ENCODE assay signal across 8 mouse cellular contexts in the genomic region with DNA sequence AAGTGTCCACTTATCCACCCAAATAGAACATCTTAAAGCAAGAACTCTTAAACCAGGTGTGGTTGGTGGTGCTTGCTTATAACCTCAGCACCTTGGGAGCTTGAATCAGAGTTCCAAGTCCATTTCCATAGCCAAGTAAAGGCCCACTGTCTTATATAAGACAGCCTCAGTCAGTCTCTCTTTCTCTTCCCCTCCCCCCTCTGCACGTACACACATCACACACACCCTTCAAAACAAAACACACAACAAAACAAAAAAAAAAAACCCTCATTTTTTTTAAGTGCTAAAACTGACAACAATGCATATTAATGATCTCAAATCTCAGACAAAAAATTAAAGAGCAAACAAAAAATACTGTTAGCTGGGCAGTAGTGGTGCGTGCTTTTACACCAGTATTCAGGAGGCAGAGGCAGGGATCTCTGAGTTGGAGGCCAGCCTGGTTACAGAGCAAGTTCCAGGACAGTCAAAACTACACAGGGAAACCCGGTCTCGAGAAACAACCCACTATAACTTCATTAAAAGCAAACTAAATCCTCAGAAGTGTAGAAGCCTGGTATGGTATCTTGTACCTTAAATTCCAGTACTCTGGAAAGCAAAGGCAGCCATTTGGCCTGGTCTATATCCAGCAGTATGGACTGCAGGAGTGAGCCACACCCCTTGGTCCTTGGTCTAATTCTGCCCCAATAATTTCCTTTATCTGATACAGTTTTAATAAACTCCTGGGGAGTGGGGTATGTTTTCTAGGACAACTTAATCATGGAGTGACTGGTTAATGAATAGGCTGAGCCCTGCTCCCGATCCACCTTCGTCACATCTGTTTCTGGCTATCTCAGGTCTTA. TPM values are rescaled to one million over a fixed set of nuclear protein-coding genes. Genes with fewer than 3 reads are reported as not detected.
DNase-seq lines count a peak whose midpoint lies in the region; ATAC-seq and TF ChIP-seq lines count a peak whose summit lies in the region.

No protein-coding gene starts in this region.

- no peak for ATAC-seq in heart, embryonic 13.5 days (ENCODE audit: extremely low read depth, insufficient number of reproducible peaks, low FRiP score, low TSS enrichment)
- peak; percentile 32 for ATAC-seq in erythroid progenitor cell, adult 5-6 weeks (replicated peaks; ENCODE audit: low FRiP score, poor library complexity, severe bottlenecking)

- WGBS in heart, embryonic 13.5 days: 34% methylated on average over 6 of the region's 6 CpGs
- WGBS in limb, embryonic 10.5 days: 34% methylated on average over 6 of the region's 6 CpGs
- WGBS in olfactory bulb, adult 2 months: 9% methylated on average over 6 of the region's 6 CpGs

- H3K9ac ChIP-seq in heart, embryonic 13.5 days: peak overlapping the region; percentile 86
- H3K9ac ChIP-seq in MEL (ENCODE audit: control insufficient read depth, low read depth, low read length, poor library complexity, severe bottlenecking): peak overlapping the region; percentile 67

- TF ChIP-seq EP300 in MEL (IDR thresholded peaks at IDR 0.05; ENCODE audit: low read depth in 1 of 2, low read length in 2 of 2): no peak

- H3K36me3 ChIP-seq in heart, embryonic 13.5 days: 0 out of 2 replicates have a peak, but pooled peaks cover under 1% of the 10 kb centered on the region
- H3K36me3 ChIP-seq in MEL (ENCODE audit: control insufficient read depth in 1 of 2, insufficient read depth in 2 of 2, low read length in 2 of 2): peaks cover 0 to 27% of the 10 kb centered on the region in 2 experiments; a peak in 2 of 4 replicates
- H3K36me3 ChIP-seq in limb, embryonic 10.5 days: no peaks in the 10 kb centered on the region

- peaks cover 22% of the 10 kb centered on the region for H3K79me2 ChIP-seq in MEL (ENCODE audit: control insufficient read depth, insufficient read depth, low read length, poor library complexity)

- DNase-seq in heart, postnatal 36 days: no peak
- DNase-seq in MEL (ENCODE audit: low read depth, low spot score): peak; percentile 62
- DNase-seq in limb, embryonic 10.5 days (ENCODE audit: low spot score): no peak
- no peak for DNase-seq in thymus, adult 18-20 months
- DNase-seq in gastrocnemius, postnatal 36 days: no peak

- H3K4me2 ChIP-seq in heart, embryonic 13.5 days: peak overlapping the region; percentile 75

- no peaks in the 10 kb centered on the region for H3K9me3 ChIP-seq in heart, embryonic 13.5 days
- H3K9me3 ChIP-seq in MEL (replicated peaks; ENCODE audit: insufficient read depth, low read length): no peaks in the 10 kb centered on the region
- H3K9me3 ChIP-seq in limb, embryonic 10.5 days (replicated peaks): no peaks in the 10 kb centered on the region

- H3K4me1 ChIP-seq in heart, embryonic 13.5 days: peaks cover 44% of the 10 kb centered on the region
- H3K4me1 ChIP-seq in MEL (ENCODE audit: control insufficient read depth in 1 of 2, insufficient read depth in 2 of 2, low read length in 2 of 2): peaks cover 9 to 18% of the 10 kb centered on the region in 2 experiments; a peak in 3 of 4 replicates
- peaks cover 23% of the 10 kb centered on the region for H3K4me1 ChIP-seq in limb, embryonic 10.5 days
- H3K4me1 ChIP-seq in olfactory bulb, adult 2 months (ENCODE audit: control insufficient read depth, insufficient read depth, low read length): no peaks in the 10 kb centered on the region

- TF ChIP-seq POLR2A in MEL (IDR thresholded peaks at IDR 0.05; ENCODE audit: control insufficient read depth in 1 of 2, insufficient read depth in 1 of 2, low read depth in 1 of 2, low read length in 2 of 2, poor library complexity in 1 of 2): no peak
- no peak for TF ChIP-seq POLR2A in olfactory bulb, adult 2 months (IDR thresholded peaks at IDR 0.05; ENCODE audit: insufficient read depth, low read depth, low read length)

- H3K27me3 ChIP-seq in heart, embryonic 13.5 days (replicated peaks): no peaks in the 10 kb centered on the region
- H3K27me3 ChIP-seq in MEL (ENCODE audit: control insufficient read depth in 1 of 2, insufficient read depth in 2 of 2, low read length in 2 of 2): no peaks in the 10 kb centered on the region
- H3K27me3 ChIP-seq in limb, embryonic 10.5 days (ENCODE audit: low read depth, poor library complexity, severe bottlenecking): no peaks in the 10 kb centered on the region

- H3K4me3 ChIP-seq in heart, embryonic 13.5 days: peak overlapping the region; percentile 98
- peak overlapping the region; percentile 59 to 78 for H3K4me3 ChIP-seq in MEL (ENCODE audit: control insufficient read depth in 1 of 2, insufficient read depth in 1 of 2, low read depth in 2 of 2, low read length in 2 of 2)
- peak overlapping the region; percentile 90 for H3K4me3 ChIP-seq in limb, embryonic 10.5 days
- peak overlapping the region; percentile 76 for H3K4me3 ChIP-seq in olfactory bulb, adult 2 months (ENCODE audit: insufficient read depth, low read depth, low read length)

- TF ChIP-seq RAD21 in MEL (IDR thresholded peaks at IDR 0.05; ENCODE audit: low read depth, low read length): no peak

- intact Hi-C loops in heart, postnatal 36 days (cut with DNase I): loop anchor here (5.0 to 10.0 kb wide), 3 partner anchors 164 to 374 kb away; partner anchors contain the start of genes Clec3b, Lars2 and Tmem158
- intact Hi-C loops in gastrocnemius, postnatal 36 days (cut with DNase I): no loop called here

- peak overlapping the region; percentile 94 for H3K27ac ChIP-seq in heart, embryonic 13.5 days (replicated peaks)
- H3K27ac ChIP-seq in MEL (ENCODE audit: control insufficient read depth, low read depth, low read length): peak overlapping the region; percentile 78
- H3K27ac ChIP-seq in limb, embryonic 10.5 days: peak overlapping the region; percentile 74
- peak overlapping the region; percentile 99 for H3K27ac ChIP-seq in olfactory bulb, adult 2 months (ENCODE audit: insufficient read depth, low read depth, low read length)

- TF ChIP-seq CTCF in MEL (IDR thresholded peaks at IDR 0.05 in 2 of 3, conservative IDR thresholded peaks at IDR 0.05 in 1 of 3; ENCODE audit: control insufficient read depth in 1 of 3, insufficient read depth in 1 of 3, low read depth in 2 of 3, low read length in 3 of 3, poor library complexity in 1 of 3, severe bottlenecking in 1 of 3): no peak
- no peak for TF ChIP-seq CTCF in olfactory bulb, adult 2 months (IDR thresholded peaks at IDR 0.05; ENCODE audit: insufficient read depth, low read depth, low read length)

TF ChIP-seq in MEL, 35 proteins besides CTCF, POLR2A, EP300 and RAD21:
- no peak for TF ChIP-seq MAZ (IDR thresholded peaks at IDR 0.05; ENCODE audit: low read depth, low read length)
- TF ChIP-seq MXI1 (IDR thresholded peaks at IDR 0.05; ENCODE audit: low read depth, low read length): peak; percentile 38; the same call in 1 of the 2 replicates
- TF ChIP-seq ZNF384 (IDR thresholded peaks at IDR 0.05; ENCODE audit: low read depth, low read length): peak; percentile 59; the same call in 1 of the 2 replicates
- TF ChIP-seq HCFC1 (IDR thresholded peaks at IDR 0.05; ENCODE audit: low read depth, low read length): 0 out of 2 replicates have a peak, but pooled peaks have one; percentile 27

RNA-seq across cellular contexts. Expression of gene Sacm1l, which starts 1.3 kb away (rescaled TPM):
- 37.6 and 41.7 TPM in 2 replicates for polyA plus RNA-seq in heart, embryonic 13.5 days (2015; fragmentation: Nextera tagmentation; extraction: Ambion mirVana)
- total RNA-seq in heart, postnatal 36 days (2021): 10 to 100 TPM; 32.2 to 32.9 TPM
- 20.5 and 20.8 TPM in 2 replicates for total RNA-seq in MEL (2012; rRNA removed)
- 10 to 100 TPM in 1 of 2 experiments, not detected in 1; 21.7 TPM for polyA plus RNA-seq in MEL (2012; ENCODE audit: insufficient read depth in 1 of 2, insufficient read length in 2 of 2, low read depth in 1 of 2, low replicate concordance in 2 of 2, missing spikeins in 1 of 2)
- total RNA-seq in erythroid progenitor cell, adult 5-6 weeks (2015; ENCODE audit: low replicate concordance): 23.1 and 25.2 TPM in 2 replicates
- 23.8 and 32.0 TPM in 2 replicates for total RNA-seq in erythroid progenitor cell, adult 5-6 weeks (2017; ENCODE audit: low replicate concordance)
- 39.9 and 45.3 TPM in 2 replicates for polyA plus RNA-seq in limb, embryonic 10.5 days (2016; fragmentation: Nextera tagmentation; extraction: Ambion mirVana)
- polyA plus RNA-seq in olfactory bulb, adult 2 months (2012; ENCODE audit: insufficient read depth, insufficient read length, low replicate concordance, missing spikeins): not detected in 2 replicates
- 10 to 100 TPM; 16.1 to 19.7 TPM for total RNA-seq in gastrocnemius, postnatal 36 days (2021)

RNA-seq across cellular contexts. Expression of gene Limd1, which starts 49.8 kb away (rescaled TPM):
- polyA plus RNA-seq in heart, embryonic 13.5 days (2015; fragmentation: Nextera tagmentation; extraction: Ambion mirVana): 34.6 and 36.1 TPM in 2 replicates
- total RNA-seq in heart, postnatal 36 days (2021): 10 to 100 TPM; 43.2 to 43.3 TPM
- 32.0 and 37.5 TPM in 2 replicates for total RNA-seq in MEL (2012; rRNA removed)
- polyA plus RNA-seq in MEL (2012; ENCODE audit: insufficient read depth in 1 of 2, insufficient read length in 2 of 2, low read depth in 1 of 2, low replicate concordance in 2 of 2, missing spikeins in 1 of 2): 10 to 100 TPM in 1 of 2 experiments, not detected in 1; 32.6 TPM
- 59.1 and 60.2 TPM in 2 replicates for total RNA-seq in erythroid progenitor cell, adult 5-6 weeks (2015; ENCODE audit: low replicate concordance)
- total RNA-seq in erythroid progenitor cell, adult 5-6 weeks (2017; ENCODE audit: low replicate concordance): 46.1 and 70.6 TPM in 2 replicates
- polyA plus RNA-seq in limb, embryonic 10.5 days (2016; fragmentation: Nextera tagmentation; extraction: Ambion mirVana): 55.2 and 55.8 TPM in 2 replicates
- polyA plus RNA-seq in olfactory bulb, adult 2 months (2012; ENCODE audit: insufficient read depth, insufficient read length, low replicate concordance, missing spikeins): not detected in 2 replicates
- 10 to 100 TPM; 28.4 to 32.1 TPM for total RNA-seq in gastrocnemius, postnatal 36 days (2021)
